Mouse (Mus musculus) embryonic stem cell, embryonic (primary cell): ENCODE measurements around the gene Zfp599.

Experiments
- CTCF ChIA-PET, 4 experiments: fragments of 300-600 bp in 2 of 4; fragments of 350-600 bp in 2 of 4; sonication (Branson Sonifier 250); formaldehyde crosslinking; loops; one replicate each; lab custom pipeline; 2022; ENCODE audit warnings: inconsistent platforms in 2 of 4; lab: Charles Lee
- POLR2A ChIA-PET, 4 experiments: fragments of 300-600 bp in 2 of 4; fragments of 350-600 bp in 2 of 4; sonication (Branson Sonifier 250); formaldehyde crosslinking; loops; one replicate each; lab custom pipeline; 2022; ENCODE audit warnings: antibody characterized with exemption in 4 of 4, inconsistent platforms in 1 of 4; lab: Charles Lee

Zfp599 gene

GRCm38 (mm10) chr9:22259184-22260091 is at the start of gene Zfp599:
TSS of gene Zfp599 (minus strand) at chr9:22259895.
- ChIA-PET POLR2A (interaction anchor here in 3 of 4 experiments (0.6 to 2.7 kb wide), 100 partner anchors 8 to 1617 kb away, joined by 3 to 22 read pairs (median 4); partner anchors contain the start of genes 9530077C05Rik (in 3 of the 3), Anln (in 3 of the 3), Pigyl (in 2 of the 3) and Zfp872 (in 2 of the 3)), CTCF (interaction anchor here in 3 of 4 experiments (0.7 to 1.8 kb wide), 7 partner anchors 15 to 149 kb away, joined by 3 to 6 read pairs (median 4); no protein-coding TSS in a partner anchor)

- ChIA-PET CTCF (interaction anchor here in 1 of 4 experiments (1.5 kb wide), 1 partner anchor 20 kb away, joined by 3 read pairs; no protein-coding TSS in a partner anchor), POLR2A (interaction anchor here in 3 of 4 experiments (0.6 to 3.3 kb wide), 13 partner anchors 9 to 143 kb away, joined by 3 to 14 read pairs (median 4); partner anchors contain the start of gene Anln (in 1 of the 3))
These were observed 48.2 kb upstream of the Zfp599 start for GRCm38 (mm10) chr9:22307920-22308262.

- POLR2A ChIA-PET: interaction anchor here in 3 of 4 experiments (0.6 to 4.1 kb wide), 14 partner anchors 9 to 142 kb away, joined by 3 to 20 read pairs (median 4); partner anchors contain the start of gene Anln (in 1 of the 3)
- CTCF ChIA-PET: interaction anchor here in 1 of 4 experiments (1.5 kb wide), 1 partner anchor 20 kb away, joined by 3 read pairs; no protein-coding TSS in a partner anchor
These were observed 47.6 kb upstream of the Zfp599 start, which contains the start of gene Zfp810 for GRCm38 (mm10) chr9:22307156-22307919. TSS of gene Zfp810 (minus strand) at chr9:22307648.

GRCm38 (mm10) chr9:22306726-22307125 is 47.0 kb upstream of the Zfp599 start:
- CTCF ChIA-PET: interaction anchor here in 1 of 4 experiments (1.5 kb wide), 1 partner anchor 21 kb away, joined by 3 read pairs; no protein-coding TSS in a partner anchor
- POLR2A ChIA-PET: interaction anchor here in 2 of 4 experiments (0.6 to 4.1 kb wide), 8 partner anchors 10 to 198 kb away, joined by 3 to 20 read pairs (median 6); partner anchors contain the start of gene Anln (in 1 of the 2)

GRCm38 (mm10) chr9:22302199-22302598 is 42.5 kb upstream of the Zfp599 start:
- POLR2A ChIA-PET: interaction anchor here in 2 of 4 experiments (0.7 to 1.9 kb wide), 3 partner anchors 14 to 37 kb away, joined by 3 to 7 read pairs (median 4); no protein-coding TSS in a partner anchor
- CTCF ChIA-PET: interaction anchor here in 1 of 4 experiments (0.5 kb wide), 1 partner anchor 25 kb away, joined by 3 read pairs; no protein-coding TSS in a partner anchor

GRCm38 (mm10) chr9:22278733-22279132 is 19.0 kb upstream of the Zfp599 start:
- POLR2A ChIA-PET: interaction anchor here in 3 of 4 experiments (1.0 to 3.1 kb wide), 11 partner anchors 9 to 181 kb away, joined by 3 to 13 read pairs (median 3); partner anchors contain the start of genes Zfp599 (in 3 of the 3) and Anln (in 1 of the 3)
- CTCF ChIA-PET: interaction anchor here in 1 of 4 experiments (0.5 kb wide), 1 partner anchor 129 kb away, joined by 3 read pairs; no protein-coding TSS in a partner anchor

GRCm38 (mm10) chr9:22268886-22269285 is 9.2 kb upstream of the Zfp599 start:
- ChIA-PET POLR2A (interaction anchor here in 1 of 4 experiments (1.2 to 3.4 kb wide), 2 partner anchors 10 to 53 kb away, joined by 3 to 16 read pairs; partner anchors contain the start of gene Zfp599), CTCF (interaction anchor here in 1 of 4 experiments (1.2 kb wide), 1 partner anchor 38 kb away, joined by 3 read pairs; no protein-coding TSS in a partner anchor)

GRCm38 (mm10) chr9:22262611-22263010 is 2.9 kb upstream of the Zfp599 start:
- ChIA-PET CTCF (interaction anchor here in 1 of 4 experiments (1.3 kb wide), 1 partner anchor 146 kb away, joined by 3 read pairs; no protein-coding TSS in a partner anchor), POLR2A (interaction anchor here in 3 of 4 experiments (0.6 to 1.8 kb wide), 22 partner anchors 9 to 208 kb away, joined by 3 to 11 read pairs (median 3); partner anchors contain the start of genes Zfp809 (in 2 of the 3), Anln (in 1 of the 3), Pigyl (in 1 of the 3) and Zfp810 (in 1 of the 3))

- CTCF ChIA-PET: no interaction called here
- POLR2A ChIA-PET: interaction anchor here in 1 of 4 experiments (1.8 kb wide), 1 partner anchor 61 kb away, joined by 11 read pairs; no protein-coding TSS in a partner anchor
These were observed 1.9 kb upstream of the Zfp599 start for GRCm38 (mm10) chr9:22261594-22261993.

GRCm38 (mm10) chr9:22260092-22260422 is 362 bp upstream of the Zfp599 start:
- ChIA-PET CTCF (interaction anchor here in 3 of 4 experiments (0.7 to 1.8 kb wide), 7 partner anchors 16 to 149 kb away, joined by 3 to 6 read pairs (median 4); no protein-coding TSS in a partner anchor), POLR2A (interaction anchor here in 3 of 4 experiments (0.6 to 2.7 kb wide), 94 partner anchors 8 to 1618 kb away, joined by 3 to 22 read pairs (median 4); partner anchors contain the start of genes 9530077C05Rik (in 3 of the 3), Anln (in 3 of the 3), Pigyl (in 2 of the 3) and Zfp872 (in 2 of the 3))

- CTCF ChIA-PET: interaction anchor here in 2 of 4 experiments (0.5 to 1.8 kb wide), 2 partner anchors 28 to 409 kb away, joined by 4 read pairs; no protein-coding TSS in a partner anchor
- POLR2A ChIA-PET: interaction anchor here in 3 of 4 experiments (0.6 to 2.7 kb wide), 31 partner anchors 9 to 691 kb away, joined by 3 to 18 read pairs (median 8); partner anchors contain the start of genes Anln (in 2 of the 3), Cnn1 (in 1 of the 3), Pigyl (in 1 of the 3) and Rab3d (in 1 of the 3)
These were observed 911 bp downstream of the Zfp599 start for GRCm38 (mm10) chr9:22258784-22259183.

- CTCF ChIA-PET: no interaction called here
These were observed 3.1 kb downstream of the Zfp599 start for GRCm38 (mm10) chr9:22256579-22256978.

GRCm38 (mm10) chr9:22244242-22244641 is 15.5 kb downstream of the Zfp599 start:
- CTCF ChIA-PET: interaction anchor here in 1 of 4 experiments (0.6 kb wide), 1 partner anchor 15 kb away, joined by 5 read pairs; the partner anchor contains the start of gene Zfp599
- POLR2A ChIA-PET: interaction anchor here in 3 of 4 experiments (0.9 to 3.3 kb wide), 12 partner anchors 9 to 108 kb away, joined by 3 to 17 read pairs (median 4); partner anchors contain the start of gene Zfp599 (in 3 of the 3)

More at GRCm38 (mm10) chr9:22256579-22256978, 3.1 kb downstream of the Zfp599 start:
- POLR2A ChIA-PET: interaction anchor here in 2 of 4 experiments (1.1 to 1.7 kb wide), 4 partner anchors 25 to 115 kb away, joined by 3 to 4 read pairs (median 4); no protein-coding TSS in a partner anchor

GRCm38 (mm10) chr9:22240001-22240400 is 19.7 kb downstream of the Zfp599 start:
- CTCF ChIA-PET: no interaction called here
- POLR2A ChIA-PET: interaction anchor here (0.6 to 2.6 kb wide), 26 partner anchors 8 to 1362 kb away, joined by 3 to 14 read pairs (median 4); partner anchors contain the start of genes Zfp599 (in 2 of the 4), Anln (in 1 of the 4) and Zfp809 (in 1 of the 4)

- POLR2A ChIA-PET: interaction anchor here in 3 of 4 experiments (0.6 to 3.3 kb wide), 15 partner anchors 9 to 197 kb away, joined by 3 to 17 read pairs (median 4); partner anchors contain the start of genes Pigyl (in 2 of the 3) and Zfp599 (in 1 of the 3)
- CTCF ChIA-PET: interaction anchor here in 3 of 4 experiments (0.6 to 2.7 kb wide), 9 partner anchors 29 to 265 kb away, joined by 3 to 8 read pairs (median 3); partner anchors contain the start of genes 9530077C05Rik (in 1 of the 3) and Zfp599 (in 1 of the 3)
These were observed 29.1 kb downstream of the Zfp599 start for GRCm38 (mm10) chr9:22230556-22230955.

GRCm38 (mm10) chr9:22230061-22230460 is 29.6 kb downstream of the Zfp599 start:
- CTCF ChIA-PET: interaction anchor here in 2 of 4 experiments (0.6 to 2.7 kb wide), 5 partner anchors 38 to 268 kb away, joined by 3 to 8 read pairs (median 3); partner anchors contain the start of gene 9530077C05Rik (in 1 of the 2)
- POLR2A ChIA-PET: interaction anchor here in 3 of 4 experiments (0.6 to 3.3 kb wide), 13 partner anchors 9 to 197 kb away, joined by 3 to 17 read pairs (median 4); partner anchors contain the start of genes Zfp599 (in 1 of the 3) and Zfp872 (in 1 of the 3)
